Mouse (Mus musculus): ENCODE measurements around the gene Ppp1r12b. TPM values are rescaled to one million over a fixed set of nuclear protein-coding genes. Genes with fewer than 3 reads are reported as not detected.

The Ppp1r12b gene
- polyA plus RNA-seq, 1 experiment = 10.4 TPM

DNA sequence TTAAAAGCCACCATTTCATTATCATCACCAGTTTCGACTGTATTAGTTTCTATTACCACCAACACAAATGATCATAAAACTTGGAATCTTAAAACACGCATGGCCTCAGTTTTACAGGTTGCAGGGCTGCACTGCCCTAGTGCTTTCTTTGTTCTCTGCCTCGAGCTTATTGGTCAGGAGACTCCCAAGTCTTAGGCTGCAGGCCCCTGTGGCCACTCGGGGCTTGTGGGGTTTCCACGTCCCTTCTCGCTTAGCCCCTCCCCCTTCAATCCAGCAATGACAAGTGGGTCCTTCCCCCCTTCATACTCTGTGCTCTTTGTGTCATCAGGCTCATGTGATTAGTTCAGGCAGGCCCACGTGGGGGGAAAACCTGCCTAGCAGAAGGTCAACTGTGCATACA, 167.6 kb downstream of the Ppp1r12b start:
- Histone ChIP-seq H3K4me1 (ENCODE audit: control insufficient read depth, insufficient read depth, insufficient read length, low read length) (no peaks in the 10 kb centered on the region), H3K27ac (ENCODE audit: insufficient read depth, low read depth, low read length) (no peak overlapping the region), H3K4me3 (ENCODE audit: low read depth, low read length) (no peak overlapping the region), H3K36me3 (ENCODE audit: control insufficient read depth, insufficient read depth, low read length) (no peaks in the 10 kb centered on the region), H3K27me3 (ENCODE audit: control insufficient read depth, insufficient read depth, low read length) (no peaks in the 10 kb centered on the region)
- TF ChIP-seq POLR2A (IDR thresholded peaks at IDR 0.05; ENCODE audit: low read depth, low read length) = no peak
- TF ChIP-seq CTCF (IDR thresholded peaks at IDR 0.05; ENCODE audit: extremely low read depth, insufficient read length, insufficient replicate concordance, low read depth, low read length) = no peak
- WGBS = 69% methylated on average over 7 of the region's 7 CpGs

DNA sequence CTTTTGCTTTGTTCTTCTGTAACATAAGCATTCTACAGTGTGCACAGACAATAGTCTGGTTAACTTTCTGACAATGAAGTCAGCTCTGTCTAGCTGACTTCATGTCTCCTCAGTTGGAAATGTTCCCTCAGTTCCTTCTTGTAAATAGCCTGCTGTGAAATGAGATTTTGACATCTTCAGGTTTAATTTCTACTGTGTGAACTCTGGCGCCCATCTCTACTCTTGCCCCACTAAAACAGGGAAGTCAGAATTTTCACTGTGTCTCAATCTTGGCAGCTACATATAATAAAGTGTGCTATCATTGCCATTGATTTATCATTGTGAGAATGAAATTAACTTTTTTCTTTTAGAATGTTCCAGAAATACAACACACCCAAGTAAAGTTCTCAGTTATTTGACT, 170.8 kb downstream of the Ppp1r12b start:
- Histone ChIP-seq H3K27me3 (ENCODE audit: control insufficient read depth, insufficient read depth, low read length) (no peaks in the 10 kb centered on the region), H3K4me1 (ENCODE audit: control insufficient read depth, insufficient read depth, insufficient read length, low read length) (no peaks in the 10 kb centered on the region), H3K4me3 (ENCODE audit: low read depth, low read length) (no peak overlapping the region), H3K36me3 (ENCODE audit: control insufficient read depth, insufficient read depth, low read length) (no peaks in the 10 kb centered on the region), H3K27ac (ENCODE audit: insufficient read depth, low read depth, low read length) (no peak overlapping the region)
- WGBS = 83% methylated on average over 1 of the region's 1 CpGs
- no peak for TF ChIP-seq CTCF (IDR thresholded peaks at IDR 0.05; ENCODE audit: extremely low read depth, insufficient read length, insufficient replicate concordance, low read depth, low read length)
- no peak for TF ChIP-seq POLR2A (IDR thresholded peaks at IDR 0.05; ENCODE audit: low read depth, low read length)

DNA sequence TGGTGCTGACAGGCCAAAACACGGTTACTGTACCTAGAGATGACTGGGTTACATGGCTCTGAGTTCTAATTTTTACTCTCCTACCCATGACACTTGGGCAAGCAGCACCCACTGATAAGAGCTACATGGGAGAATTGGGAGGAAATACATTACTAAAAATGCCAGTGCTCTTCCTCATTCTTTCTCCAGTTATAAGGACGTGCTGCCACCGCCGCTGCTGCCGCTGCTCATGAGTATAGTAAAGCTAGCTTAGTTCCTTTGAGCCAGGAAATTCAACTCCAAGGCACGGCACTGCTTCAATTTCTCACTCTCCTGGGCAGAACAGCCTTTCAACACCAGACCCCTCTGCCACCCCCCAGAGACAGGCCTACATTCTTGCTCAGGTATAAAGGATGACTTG, 171.3 kb downstream of the Ppp1r12b start:
- no peaks in the 10 kb centered on the region for H3K27me3 ChIP-seq (ENCODE audit: control insufficient read depth, insufficient read depth, low read length)
- no peak overlapping the region for H3K27ac ChIP-seq (ENCODE audit: insufficient read depth, low read depth, low read length)
- no peak overlapping the region for H3K4me3 ChIP-seq (ENCODE audit: low read depth, low read length)
- no peaks in the 10 kb centered on the region for H3K4me1 ChIP-seq (ENCODE audit: control insufficient read depth, insufficient read depth, insufficient read length, low read length)
- 72% methylated on average over 6 of the region's 6 CpGs for WGBS
- H3K36me3 ChIP-seq (ENCODE audit: control insufficient read depth, insufficient read depth, low read length) = no peaks in the 10 kb centered on the region
- TF ChIP-seq POLR2A (IDR thresholded peaks at IDR 0.05; ENCODE audit: low read depth, low read length) (no peak), CTCF (IDR thresholded peaks at IDR 0.05; ENCODE audit: extremely low read depth, insufficient read length, insufficient replicate concordance, low read depth, low read length) (no peak)

GRCm38 (mm10) chr1:134783958-134784357, 171.8 kb downstream of the Ppp1r12b start:
- no peak overlapping the region for H3K27ac ChIP-seq (ENCODE audit: insufficient read depth, low read depth, low read length)
- H3K4me1 ChIP-seq (ENCODE audit: control insufficient read depth, insufficient read depth, insufficient read length, low read length) = no peaks in the 10 kb centered on the region
- TF ChIP-seq CTCF (IDR thresholded peaks at IDR 0.05; ENCODE audit: extremely low read depth, insufficient read length, insufficient replicate concordance, low read depth, low read length) (no peak), POLR2A (IDR thresholded peaks at IDR 0.05; ENCODE audit: low read depth, low read length) (no peak)
- no peak overlapping the region for H3K4me3 ChIP-seq (ENCODE audit: low read depth, low read length)
- no peaks in the 10 kb centered on the region for H3K27me3 ChIP-seq (ENCODE audit: control insufficient read depth, insufficient read depth, low read length)
- WGBS = 88% methylated on average over 4 of the region's 4 CpGs
- no peaks in the 10 kb centered on the region for H3K36me3 ChIP-seq (ENCODE audit: control insufficient read depth, insufficient read depth, low read length)

DNA sequence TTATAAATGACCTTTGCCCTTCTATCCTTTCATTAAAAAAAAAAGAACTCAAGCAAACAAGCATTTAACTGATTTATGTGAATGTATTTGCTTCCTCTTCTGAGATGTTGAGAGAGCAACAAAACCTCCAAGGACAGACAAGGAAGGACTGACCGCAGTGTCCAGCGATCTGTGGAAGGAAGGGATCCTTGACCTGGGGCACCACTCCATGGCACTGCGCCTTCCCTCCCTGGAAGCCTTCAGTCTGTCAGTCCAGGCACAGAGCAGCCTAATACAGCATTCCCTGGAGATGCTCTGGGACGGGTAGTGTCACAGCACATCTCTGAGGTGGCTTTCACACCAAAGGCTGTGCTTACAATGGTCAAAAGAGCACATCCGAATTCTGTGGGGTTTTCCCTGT, 172.9 kb downstream of the Ppp1r12b start:
- WGBS = 80% methylated on average over 5 of the region's 5 CpGs
- Histone ChIP-seq H3K36me3 (ENCODE audit: control insufficient read depth, insufficient read depth, low read length) (0 out of 2 replicates have a peak, but pooled peaks cover 1% of the 10 kb centered on the region), H3K27me3 (ENCODE audit: control insufficient read depth, insufficient read depth, low read length) (no peaks in the 10 kb centered on the region), H3K4me1 (ENCODE audit: control insufficient read depth, insufficient read depth, insufficient read length, low read length) (peaks cover 2% of the 10 kb centered on the region; the same call in 1 of the 2 replicates), H3K27ac (ENCODE audit: insufficient read depth, low read depth, low read length) (0 out of 2 replicates have a peak overlapping the region, but pooled peaks have one; percentile 26), H3K4me3 (ENCODE audit: low read depth, low read length) (no peak overlapping the region)
- TF ChIP-seq POLR2A (IDR thresholded peaks at IDR 0.05; ENCODE audit: low read depth, low read length) (no peak), CTCF (IDR thresholded peaks at IDR 0.05; ENCODE audit: extremely low read depth, insufficient read length, insufficient replicate concordance, low read depth, low read length) (no peak)

DNA sequence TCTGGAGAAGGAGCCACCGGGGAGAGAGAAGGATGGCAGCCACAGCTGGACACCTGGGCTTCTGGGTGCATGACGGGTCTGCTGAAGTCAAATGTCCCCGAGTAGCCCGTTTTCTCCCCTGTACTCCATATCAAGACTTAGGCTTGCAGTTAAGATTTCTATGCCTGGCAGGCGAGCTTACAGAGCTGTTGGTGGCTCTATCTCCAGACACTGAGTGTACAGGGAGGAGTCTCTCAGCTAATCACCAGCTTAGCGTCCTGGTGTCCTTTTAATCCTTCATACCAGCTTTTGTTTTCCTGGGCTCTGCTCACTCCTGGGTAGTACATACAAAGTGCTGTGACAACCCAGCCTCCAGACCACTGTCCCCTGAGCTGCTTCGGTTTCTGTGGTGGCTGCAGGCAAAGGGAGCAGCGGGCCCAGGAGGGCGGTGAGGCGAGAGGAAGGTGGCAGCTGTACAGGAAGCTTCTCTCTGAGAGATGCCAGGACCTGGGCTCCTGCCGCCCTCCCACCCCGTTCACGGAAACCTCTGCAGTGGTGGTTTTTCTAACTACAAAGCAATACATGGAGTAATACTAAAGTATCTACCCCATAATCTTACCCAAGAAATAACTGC, 177.7 kb downstream of the Ppp1r12b start:
- H3K27me3 ChIP-seq (ENCODE audit: control insufficient read depth, insufficient read depth, low read length) = no peaks in the 10 kb centered on the region
- peaks cover 10% of the 10 kb centered on the region for H3K4me1 ChIP-seq (ENCODE audit: control insufficient read depth, insufficient read depth, insufficient read length, low read length)
- 80% methylated on average over 13 of the region's 13 CpGs for WGBS
- H3K27ac ChIP-seq (ENCODE audit: insufficient read depth, low read depth, low read length) = peak overlapping the region; percentile 62; the same call in 1 of the 2 replicates
- no peak overlapping the region for H3K4me3 ChIP-seq (ENCODE audit: low read depth, low read length)
- H3K36me3 ChIP-seq (ENCODE audit: control insufficient read depth, insufficient read depth, low read length) = peaks cover 16% of the 10 kb centered on the region
- no peak for TF ChIP-seq POLR2A (IDR thresholded peaks at IDR 0.05; ENCODE audit: low read depth, low read length)
- TF ChIP-seq CTCF (IDR thresholded peaks at IDR 0.05; ENCODE audit: extremely low read depth, insufficient read length, insufficient replicate concordance, low read depth, low read length) = no peak

DNA sequence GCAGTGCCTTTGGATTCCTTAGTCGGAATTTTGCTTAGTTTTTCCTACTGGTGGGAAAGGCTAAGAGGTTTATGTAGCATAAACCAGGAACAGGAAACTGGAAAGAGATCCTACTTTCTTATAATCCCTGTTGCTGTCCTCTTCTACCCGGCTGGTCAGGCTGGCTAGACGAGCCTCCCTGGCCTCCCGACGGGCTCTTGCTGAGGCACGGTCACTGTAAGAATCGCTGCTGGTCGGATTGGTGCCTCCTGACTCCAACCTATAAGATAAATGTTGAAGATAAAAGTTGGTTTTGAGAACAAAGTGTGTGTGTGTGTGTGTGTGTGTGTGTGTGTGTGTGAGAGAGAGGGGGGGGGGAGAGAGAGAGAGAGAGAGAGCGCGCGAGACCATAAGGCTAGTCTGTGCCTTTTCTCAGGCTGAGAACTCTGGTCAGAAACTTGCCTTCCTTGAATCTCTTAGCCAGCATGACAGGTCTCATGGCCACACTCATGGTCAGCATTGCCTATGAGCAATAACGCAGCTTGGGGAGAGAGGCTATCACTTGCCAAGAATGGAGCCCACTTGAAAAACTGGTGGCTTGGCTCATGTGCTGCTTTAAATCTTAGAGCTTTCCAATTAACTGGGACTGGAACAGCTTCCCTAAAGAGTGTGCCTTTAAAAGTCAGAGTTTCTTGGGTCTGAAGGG, 178.4 kb downstream of the Ppp1r12b start:
- no peak overlapping the region for H3K4me3 ChIP-seq (ENCODE audit: low read depth, low read length)
- TF ChIP-seq POLR2A (IDR thresholded peaks at IDR 0.05; ENCODE audit: low read depth, low read length) (no peak), CTCF (IDR thresholded peaks at IDR 0.05; ENCODE audit: extremely low read depth, insufficient read length, insufficient replicate concordance, low read depth, low read length) (no peak)
- peaks cover 16% of the 10 kb centered on the region for H3K36me3 ChIP-seq (ENCODE audit: control insufficient read depth, insufficient read depth, low read length)
- no peaks in the 10 kb centered on the region for H3K27me3 ChIP-seq (ENCODE audit: control insufficient read depth, insufficient read depth, low read length)
- peak overlapping the region; percentile 62; the same call in 1 of the 2 replicates for H3K27ac ChIP-seq (ENCODE audit: insufficient read depth, low read depth, low read length)
- 81% methylated on average over 12 of the region's 12 CpGs for WGBS
- H3K4me1 ChIP-seq (ENCODE audit: control insufficient read depth, insufficient read depth, insufficient read length, low read length) = peaks cover 10% of the 10 kb centered on the region
